Comparison of ENCODE assay signal across 18 mouse cellular contexts in genomic region chr3:29243600-29243999, GRCm38 (mm10).
A peak's percentile ranks its signal among the peaks of the same experiment; 100 is the strongest.
DNase-seq lines count a peak whose midpoint lies in the region; ATAC-seq and TF ChIP-seq lines count a peak whose summit lies in the region.
"Had no signal": no experiment of that assay in that cellular context is flagged by ENCODE, and none has a peak within 500 bp of the region (broad histone marks: within the 10 kb centered on the region; RNA-seq: fewer than 3 reads in every experiment).

No protein-coding gene starts in this region.

- H3K36me3 ChIP-seq in kidney, embryonic 15.5 days = no peaks in the 10 kb centered on the region
- H3K36me3 ChIP-seq in lung, embryonic 16.5 days (ENCODE audit: control insufficient read depth, insufficient read depth, low read length) = no peaks in the 10 kb centered on the region
- H3K36me3 ChIP-seq in liver, postnatal 0 days (replicated peaks; ENCODE audit: insufficient read depth, low read length) = no peaks in the 10 kb centered on the region
- H3K36me3 ChIP-seq: forebrain, embryonic 12.5 days; limb, embryonic 10.5 days; neural tube, embryonic 12.5 days had no signal

- DNase-seq in kidney, adult 11 months = no peak
- DNase-seq in lung, postnatal 14 days = no peak
- no peak for DNase-seq in liver, postnatal 0 days
- peak; percentile 14 for DNase-seq in retina, embryonic 14.5 days (ENCODE audit: low spot score)
- no peak for DNase-seq in left cerebral cortex, adult 18-20 months (ENCODE audit: low spot score in 2 of 2)
- DNase-seq: adrenal gland, postnatal 36 days; cerebellum, adult 8-10 months; right cerebral cortex, postnatal 4 days; thymus, postnatal 36 days had no signal

- H3K9me3 ChIP-seq in kidney, embryonic 15.5 days (replicated peaks) = no peaks in the 10 kb centered on the region
- no peaks in the 10 kb centered on the region for H3K9me3 ChIP-seq in lung, embryonic 16.5 days (ENCODE audit: control insufficient read depth, low read length)
- no peaks in the 10 kb centered on the region for H3K9me3 ChIP-seq in liver, postnatal 0 days (ENCODE audit: low read length)
- H3K9me3 ChIP-seq: forebrain, embryonic 12.5 days; limb, embryonic 10.5 days; neural tube, embryonic 12.5 days had no signal

- H3K4me1 ChIP-seq in kidney, embryonic 15.5 days = no peaks in the 10 kb centered on the region
- H3K4me1 ChIP-seq in lung, embryonic 16.5 days (replicated peaks; ENCODE audit: control insufficient read depth, insufficient read depth, low read length) = no peaks in the 10 kb centered on the region
- no peaks in the 10 kb centered on the region for H3K4me1 ChIP-seq in liver, postnatal 0 days (ENCODE audit: insufficient read depth)
- H3K4me1 ChIP-seq: forebrain, embryonic 12.5 days; neural tube, embryonic 12.5 days had no signal

- no peak overlapping the region for H3K4me2 ChIP-seq in kidney, embryonic 15.5 days
- no peak overlapping the region for H3K4me2 ChIP-seq in lung, embryonic 16.5 days (ENCODE audit: low read depth, low read length)
- H3K4me2 ChIP-seq in liver, postnatal 0 days (ENCODE audit: low read depth, low read length) = no peak overlapping the region
- H3K4me2 ChIP-seq: forebrain, embryonic 12.5 days; midbrain, embryonic 11.5 days; neural tube, embryonic 12.5 days had no signal

- H3K27me3 ChIP-seq in kidney, embryonic 15.5 days = no peaks in the 10 kb centered on the region
- H3K27me3 ChIP-seq in lung, embryonic 16.5 days (ENCODE audit: control insufficient read depth, insufficient read depth, low read depth, low read length) = no peaks in the 10 kb centered on the region
- H3K27me3 ChIP-seq in liver, postnatal 0 days (ENCODE audit: insufficient read depth, low read length) = no peaks in the 10 kb centered on the region
- H3K27me3 ChIP-seq: forebrain, embryonic 12.5 days; neural tube, embryonic 12.5 days had no signal

- TF ChIP-seq EP300 in liver, postnatal 0 days (IDR thresholded peaks at IDR 0.05; ENCODE audit: low read depth) = peak; percentile 46; the same call in 1 of the 2 replicates

- H3K9ac ChIP-seq in kidney, embryonic 15.5 days = no peak overlapping the region
- H3K9ac ChIP-seq in lung, embryonic 16.5 days (ENCODE audit: low read length) = no peak overlapping the region
- no peak overlapping the region for H3K9ac ChIP-seq in liver, postnatal 0 days (replicated peaks)
- H3K9ac ChIP-seq: forebrain, embryonic 12.5 days; neural tube, embryonic 12.5 days had no signal

- H3K4me3 ChIP-seq in kidney, embryonic 15.5 days (replicated peaks) = no peak overlapping the region
- no peak overlapping the region for H3K4me3 ChIP-seq in lung, embryonic 16.5 days (ENCODE audit: low read length)
- H3K4me3 ChIP-seq in liver, postnatal 0 days (ENCODE audit: low read depth, low read length) = no peak overlapping the region
- H3K4me3 ChIP-seq: forebrain, embryonic 12.5 days; left cerebral cortex, adult 2 months; limb, embryonic 10.5 days; neural tube, embryonic 12.5 days had no signal

- ATAC-seq in kidney, embryonic 15.5 days (replicated peaks; ENCODE audit: low FRiP score) = 0 out of 2 replicates have a peak, but pooled peaks have one; percentile 64
- peak; percentile 88 for ATAC-seq in lung, embryonic 16.5 days (ENCODE audit: low read depth)
- ATAC-seq in liver, postnatal 0 days = peak; percentile 35; the same call in 1 of the 2 replicates
- ATAC-seq: hindbrain, postnatal 0 days had no signal

- 31% methylated on average over 3 of the region's 3 CpGs for WGBS in kidney, embryonic 15.5 days
- WGBS in lung, embryonic 16.5 days = 14% methylated on average over 3 of the region's 3 CpGs
- WGBS in liver, postnatal 0 days (ENCODE audit: insufficient replicate concordance) = 33% methylated on average over 3 of the region's 3 CpGs

- no peak overlapping the region for H3K27ac ChIP-seq in kidney, embryonic 15.5 days
- peak overlapping the region; percentile 57 for H3K27ac ChIP-seq in lung, embryonic 16.5 days (ENCODE audit: low read length)
- H3K27ac ChIP-seq in liver, postnatal 0 days (ENCODE audit: low read depth) = 0 out of 2 replicates have a peak overlapping the region, but pooled peaks have one; percentile 16
- H3K27ac ChIP-seq: forebrain, embryonic 12.5 days; hindbrain, postnatal 0 days; left cerebral cortex, adult 2 months; limb, embryonic 10.5 days; macrophage; neural tube, embryonic 12.5 days had no signal

- TF ChIP-seq CTCF in liver, postnatal 0 days (IDR thresholded peaks at IDR 0.05; ENCODE audit: low read depth) = no peak

Comparison
In these comparisons a context has a peak if more than half of its experiments do, and no peak if none do; other contexts are left out.
1. ATAC-seq: peak in every context shown above with its lines; median percentile 88 in lung, embryonic 16.5 days; 64 in kidney, embryonic 15.5 days; 35 in liver, postnatal 0 days.